In the genomic region with DNA sequence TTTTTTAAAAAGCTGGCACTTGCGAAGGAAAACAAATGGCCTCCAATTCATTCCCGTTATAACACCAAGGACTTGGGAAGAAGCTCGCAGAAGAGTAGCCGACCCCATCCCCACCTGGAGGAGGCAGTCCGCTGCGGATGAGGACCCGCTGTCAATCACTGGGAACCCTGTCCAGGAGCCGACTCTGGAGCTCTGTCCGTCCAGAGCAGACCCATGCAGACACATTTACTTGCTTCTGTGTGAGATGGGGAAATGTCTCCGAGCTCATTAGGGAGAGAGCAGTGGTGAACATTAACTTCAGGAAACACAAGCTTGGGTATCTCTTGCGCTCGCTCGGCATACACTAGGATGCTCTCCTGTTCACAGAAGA, we compare ENCODE assay signal across 11 mouse cellular contexts. TPM values are rescaled to one million over a fixed set of nuclear protein-coding genes. Genes with fewer than 3 reads are reported as not detected.
DNase-seq lines count a peak whose midpoint lies in the region; ATAC-seq and TF ChIP-seq lines count a peak whose summit lies in the region.
"Had no signal": no experiment of that assay in that cellular context is flagged by ENCODE, and none has a peak within 500 bp of the region (broad histone marks: within the 10 kb centered on the region; RNA-seq: fewer than 3 reads in every experiment).

No protein-coding gene starts in this region.

- peak; percentile 55 for DNase-seq in ES-CJ7 (ENCODE audit: low read depth, low spot score)
- DNase-seq in ZHBTc4 (ENCODE audit: low read depth, low spot score): peak; percentile 58
- no peak for DNase-seq in midbrain, embryonic 11.5 days (ENCODE audit: low spot score, missing footprints)
- DNase-seq in spleen, postnatal 36 days (ENCODE audit: low spot score in 2 of 2): no peak
- DNase-seq in cerebellum, adult 2 months: no peak
- DNase-seq in gastrocnemius, postnatal 4 days (ENCODE audit: low spot score in 2 of 2): no peak
- DNase-seq: heart, adult 11 months; kidney, postnatal 36 days had no signal

- H3K27me3 ChIP-seq in forebrain, embryonic 16.5 days (replicated peaks; ENCODE audit: control insufficient read depth, insufficient read depth, low read length): no peaks in the 10 kb centered on the region; the same call in 1 of the 2 replicates
- no peaks in the 10 kb centered on the region for H3K27me3 ChIP-seq in midbrain, embryonic 11.5 days (ENCODE audit: control insufficient read depth, insufficient read depth, low read length)
- H3K27me3 ChIP-seq in cerebellum, adult 2 months (ENCODE audit: control insufficient read depth, insufficient read depth, low read length): no peaks in the 10 kb centered on the region; the same call in 1 of the 2 replicates

- TF ChIP-seq CTCF in cerebellum, adult 2 months (IDR thresholded peaks at IDR 0.05; ENCODE audit: borderline replicate concordance, insufficient read depth, low read depth, low read length): no peak

- H3K4me2 ChIP-seq in forebrain, embryonic 16.5 days (ENCODE audit: low read length): peak overlapping the region; percentile 55
- H3K4me2 ChIP-seq in midbrain, embryonic 11.5 days: peak overlapping the region; percentile 53

- no peaks in the 10 kb centered on the region for H3K36me3 ChIP-seq in forebrain, embryonic 16.5 days (ENCODE audit: control insufficient read depth, insufficient read depth)
- no peaks in the 10 kb centered on the region for H3K36me3 ChIP-seq in midbrain, embryonic 11.5 days (ENCODE audit: control insufficient read depth, insufficient read depth, low read length)

- no peak for TF ChIP-seq POLR2A in cerebellum, adult 2 months (IDR thresholded peaks at IDR 0.05; ENCODE audit: borderline replicate concordance, insufficient read depth, low read length)

- H3K9me3 ChIP-seq in forebrain, embryonic 16.5 days (ENCODE audit: control insufficient read depth, low read length): no peaks in the 10 kb centered on the region
- H3K9me3 ChIP-seq in midbrain, embryonic 11.5 days (ENCODE audit: control insufficient read depth, low read length): no peaks in the 10 kb centered on the region

- H3K27ac ChIP-seq in forebrain, embryonic 16.5 days (ENCODE audit: low read length): no peak overlapping the region
- H3K27ac ChIP-seq in midbrain, embryonic 11.5 days (ENCODE audit: low read depth, low read length): peak overlapping the region; percentile 58; the same call in 1 of the 2 replicates
- no peak overlapping the region for H3K27ac ChIP-seq in cerebellum, adult 2 months (ENCODE audit: insufficient read depth, low read length)
- H3K27ac ChIP-seq: liver, embryonic 14.5 days had no signal

- WGBS in forebrain, embryonic 16.5 days: 2% methylated on average over 13 of the region's 13 CpGs
- WGBS in midbrain, embryonic 11.5 days: 3% methylated on average over 13 of the region's 13 CpGs
- WGBS in cerebellum, adult 2 months: 8% methylated on average over 13 of the region's 13 CpGs

- peaks cover 12% of the 10 kb centered on the region; the same call in 1 of the 2 replicates for H3K4me1 ChIP-seq in forebrain, embryonic 16.5 days (replicated peaks; ENCODE audit: control insufficient read depth, insufficient read depth, low read length)
- peaks cover 16% of the 10 kb centered on the region for H3K4me1 ChIP-seq in midbrain, embryonic 11.5 days (ENCODE audit: control insufficient read depth, insufficient read depth, low read length)
- no peaks in the 10 kb centered on the region for H3K4me1 ChIP-seq in cerebellum, adult 2 months (ENCODE audit: control insufficient read depth, insufficient read depth, low read length)

- ATAC-seq in forebrain, embryonic 16.5 days: no peak
- ATAC-seq in midbrain, embryonic 11.5 days (ENCODE audit: low FRiP score): peak; percentile 45; the same call in 1 of the 2 replicates

- peak overlapping the region; percentile 33; the same call in 1 of the 2 replicates for H3K4me3 ChIP-seq in forebrain, embryonic 16.5 days (replicated peaks; ENCODE audit: low read length)
- H3K4me3 ChIP-seq in midbrain, embryonic 11.5 days (ENCODE audit: low read depth, low read length): peak overlapping the region; percentile 27; the same call in 1 of the 2 replicates
- H3K4me3 ChIP-seq in cerebellum, adult 2 months (replicated peaks; ENCODE audit: insufficient read depth, low read depth, low read length): no peak overlapping the region

- no peak overlapping the region for H3K9ac ChIP-seq in forebrain, embryonic 16.5 days (replicated peaks; ENCODE audit: low read depth, low read length)
- peak overlapping the region; percentile 37; the same call in 1 of the 2 replicates for H3K9ac ChIP-seq in midbrain, embryonic 11.5 days (ENCODE audit: low read length)
- H3K9ac ChIP-seq: liver, embryonic 14.5 days had no signal

RNA-seq across cellular contexts. Expression of a gene that starts 50.5 kb away (rescaled TPM):
- 1.0 and 1.7 TPM in 2 replicates for polyA plus RNA-seq in forebrain, embryonic 16.5 days (2015; fragmentation: Nextera tagmentation; extraction: Ambion mirVana)
- polyA plus RNA-seq in midbrain, embryonic 11.5 days (2014; fragmentation: Nextera tagmentation; extraction: Ambion mirVana): 0.23 and 0.36 TPM in 2 replicates
- 2.0 and 2.4 TPM in 2 replicates for polyA plus RNA-seq in cerebellum, adult 2 months (2012; rRNA removed)
- under 1 TPM; 0.12 to 0.18 TPM for total RNA-seq in gastrocnemius, postnatal 4 days (2021)
- total RNA-seq: monocyte, adult 5-6 weeks had no signal

Comparison
In these comparisons a context has a peak if more than half of its experiments do, and no peak if none do; other contexts are left out.
1. DNase-seq: peak in ES-CJ7 (single experiment) and ZHBTc4 (single experiment); none in midbrain, embryonic 11.5 days (single experiment), spleen, postnatal 36 days (0 of 2), cerebellum, adult 2 months (0 of 2) and gastrocnemius, postnatal 4 days (0 of 2).